Mouse (Mus musculus): ENCODE results near the gene Btd.

DNA sequence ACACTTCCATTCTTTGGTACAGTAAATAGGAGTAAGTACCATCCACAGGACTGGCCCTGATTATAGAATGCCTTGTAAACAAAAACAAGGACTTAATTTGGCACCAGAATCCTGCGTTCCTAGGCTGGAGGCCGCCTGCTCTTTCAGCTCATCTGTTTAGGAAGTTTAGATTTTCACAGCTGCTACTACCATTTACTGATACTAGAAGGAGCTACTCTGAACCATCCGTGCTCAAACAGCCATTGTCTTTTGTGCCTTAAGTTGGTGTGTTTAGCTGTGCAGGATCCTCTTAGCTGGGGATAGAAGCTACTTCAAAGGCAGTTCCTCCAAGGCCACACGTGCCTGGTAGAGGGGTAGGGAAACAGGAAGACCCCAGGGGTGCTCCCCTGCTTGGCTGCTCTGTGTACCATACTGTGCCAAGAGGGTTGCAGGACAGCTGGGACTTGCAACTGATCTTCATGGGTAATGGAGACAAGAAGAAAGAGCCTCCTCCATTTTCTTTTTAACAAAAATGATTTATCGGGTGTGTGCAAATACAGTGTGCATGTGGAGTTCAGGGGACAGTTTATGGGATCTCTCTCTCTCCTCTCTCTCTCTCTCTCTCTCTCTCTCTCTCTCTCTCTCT lies 41.2 kb downstream of the Btd start:
- TF ChIP-seq CTCF (IDR thresholded peaks at IDR 0.05; ENCODE audit: low read depth) (no peak), EP300 (IDR thresholded peaks at IDR 0.05; ENCODE audit: low read depth) (no peak)
